Mouse (Mus musculus): ENCODE measurements at regions not wholly inside any gene's neighbourhood (a gene's known extent, or its start where the extent isn't known, plus 50 kb on each side); places are given as distances from the start of the nearest gene placed in this dataset.

GRCm38 (mm10) chr13:3751222-3751621 is 52.9 kb downstream of the Calml3 start:
- TF ChIP-seq CTCF (IDR thresholded peaks at IDR 0.05; ENCODE audit: low read depth, low read length), result no peak
- no peak for TF ChIP-seq POLR2A (IDR thresholded peaks at IDR 0.05; ENCODE audit: extremely low read depth, insufficient read depth, low read length)

Measured in liver, adult 2 months (tissue).